Mouse (Mus musculus) lung, postnatal 0 days (tissue): ENCODE results near the gene Cdhr1. TPM values are rescaled to one million over a fixed set of nuclear protein-coding genes. Genes with fewer than 3 reads are reported as not detected.

ENCODE experiments used
- ATAC-seq: fragments of 200-750 bp; cut with Nextera tagmentation; 2 replicates; pipeline ENCODE4 v1.8.0; 2017; ENCODE audit warnings: moderate library complexity
- DNase-seq: peaks from one replicate; pipeline ENCODE4 v3.0.0-alpha.2; 2016; ENCODE audit warnings: low spot score
- H3K27ac ChIP-seq: fragments of 300-500 bp; sonication (generic); 2 replicates; pipeline ENCODE4 v1.5.1; 2014; ENCODE audit warnings: antibody characterized with exemption, mild to moderate bottlenecking, low read length, mixed read lengths
- H3K27me3 ChIP-seq: fragments of 300-500 bp; sonication (generic); replicated peaks from 2 replicates; pipeline ENCODE4 v1.6.1; 2014; ENCODE audit warnings: low read length, mixed read lengths; ENCODE audit not compliant: insufficient read depth
- H3K36me3 ChIP-seq: fragments of 300-500 bp; sonication (generic); 2 replicates; pipeline ENCODE4 v1.6.1; 2014; ENCODE audit warnings: low read length, mixed read lengths; ENCODE audit not compliant: insufficient read depth
- H3K4me1 ChIP-seq: fragments of 300-500 bp; sonication (generic); 2 replicates; pipeline ENCODE4 v1.6.1; 2014; ENCODE audit warnings: antibody characterized with exemption, low read depth, low read length, mixed read lengths; ENCODE audit not compliant: insufficient read depth
- H3K4me2 ChIP-seq: fragments of 300-500 bp; sonication (generic); replicated peaks from 2 replicates; pipeline ENCODE4 v1.6.1; 2014; ENCODE audit warnings: low read depth, mild to moderate bottlenecking, low read length, moderate library complexity, mixed read lengths
- H3K4me3 ChIP-seq: fragments of 300-500 bp; sonication (generic); 2 replicates; pipeline ENCODE4 v1.5.1; 2014; ENCODE audit warnings: low read depth, low read length
- H3K9ac ChIP-seq: fragments of 300-500 bp; sonication (generic); replicated peaks from 2 replicates; pipeline ENCODE4 v1.6.1; 2014; ENCODE audit warnings: low read depth, mild to moderate bottlenecking
- H3K9me3 ChIP-seq: fragments of 300-500 bp; sonication (generic); 2 replicates; pipeline ENCODE4 v1.6.1; 2016; ENCODE audit warnings: low read length, mixed read lengths
- CTCF ChIP-seq: IDR thresholded peaks from 2 replicates; pipeline ENCODE4 v1.5.1; 2016; ENCODE audit warnings: antibody characterized with exemption, mild to moderate bottlenecking
- EP300 ChIP-seq: IDR thresholded peaks from 2 replicates; pipeline ENCODE4 v1.6.1; 2016; ENCODE audit warnings: antibody characterized with exemption, mild to moderate bottlenecking, control low read depth
- WGBS: fragments of 180-500 bp; shearing (Covaris S2); extraction: QIAGEN DNeasy Blood & Tissue Kit; methylation state at CpG from one replicate; pipeline ENCODE4 v1.1.7; 2014; 5-methylcytosine and 5-hydroxymethylcytosine counted together
- polyA plus RNA-seq: library from polyadenylated mRNA; unstranded; fragments of >200 nt; fragmentation: Nextera tagmentation; extraction: Ambion mirVana; gene quantifications from 2 replicates; pipeline ENCODE4 v1.2.1, GENCODE M21; 2015

Cdhr1 gene
- polyA plus RNA-seq, 1 experiment from 2014 or later: 0.08 TPM

DNA sequence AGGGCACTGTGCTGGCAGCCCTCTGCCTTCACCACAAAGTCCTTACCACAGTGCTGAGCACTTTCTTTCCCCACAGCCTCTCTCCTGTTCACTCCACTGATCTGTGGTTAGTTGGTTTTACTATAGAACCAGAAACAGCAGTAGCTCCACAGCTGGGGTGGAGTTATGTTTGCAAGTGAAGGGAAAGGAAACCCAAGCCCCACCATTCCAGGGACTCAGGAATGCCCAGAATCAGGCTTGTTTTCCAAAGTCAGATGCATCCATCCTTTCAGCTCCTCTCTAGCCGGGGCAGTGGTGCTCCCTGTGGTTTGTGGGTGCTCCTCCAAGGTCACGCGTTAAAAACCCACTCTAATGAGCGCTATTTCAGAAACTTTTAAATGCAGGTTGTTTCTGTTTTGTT lies 2.6 kb downstream of the Cdhr1 start:
- no peak overlapping the region for H3K27ac ChIP-seq
- 70% methylated on average over 4 of the region's 4 CpGs for WGBS
- no peak overlapping the region for H3K4me2 ChIP-seq
- H3K4me3 ChIP-seq: no peak overlapping the region
- no peaks in the 10 kb centered on the region for H3K36me3 ChIP-seq
- no peak for DNase-seq
- H3K9ac ChIP-seq: no peak overlapping the region
- TF ChIP-seq EP300 (no peak), CTCF (no peak)
- H3K27me3 ChIP-seq: 0 out of 2 replicates have a peak, but pooled peaks cover 9% of the 10 kb centered on the region
- H3K4me1 ChIP-seq: no peaks in the 10 kb centered on the region
- H3K9me3 ChIP-seq: no peaks in the 10 kb centered on the region
- ATAC-seq: no peak

DNA sequence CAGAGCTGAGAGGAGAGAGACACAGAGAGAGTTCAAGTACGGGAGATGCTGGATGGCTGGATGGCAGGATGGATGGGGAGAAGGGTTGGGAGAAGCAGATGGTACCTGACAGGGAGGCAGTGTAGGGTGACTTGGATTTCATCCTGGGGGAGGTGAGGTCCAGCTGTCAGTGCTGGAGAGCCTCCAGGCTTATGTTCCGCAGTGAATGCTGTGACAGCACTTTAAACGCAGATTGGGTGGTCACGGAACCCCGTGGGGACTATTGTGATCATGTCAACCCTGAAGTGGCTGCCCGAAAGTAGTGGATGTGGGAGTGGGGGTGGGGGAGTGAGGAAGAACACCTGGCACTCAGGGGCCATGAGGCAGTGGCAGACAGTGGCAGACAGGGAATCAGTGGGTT lies 3.7 kb downstream of the Cdhr1 start:
- no peaks in the 10 kb centered on the region for H3K4me1 ChIP-seq
- H3K9me3 ChIP-seq: no peaks in the 10 kb centered on the region
- ATAC-seq (no peak), DNase-seq (no peak)
- no peak overlapping the region for H3K27ac ChIP-seq
- H3K36me3 ChIP-seq: no peaks in the 10 kb centered on the region
- H3K4me3 ChIP-seq: no peak overlapping the region
- H3K4me2 ChIP-seq: no peak overlapping the region
- 60% methylated on average over 6 of the region's 6 CpGs for WGBS
- H3K27me3 ChIP-seq: 0 out of 2 replicates have a peak, but pooled peaks cover 9% of the 10 kb centered on the region
- H3K9ac ChIP-seq: no peak overlapping the region
- TF ChIP-seq CTCF: no peak
- TF ChIP-seq EP300: no peak

DNA sequence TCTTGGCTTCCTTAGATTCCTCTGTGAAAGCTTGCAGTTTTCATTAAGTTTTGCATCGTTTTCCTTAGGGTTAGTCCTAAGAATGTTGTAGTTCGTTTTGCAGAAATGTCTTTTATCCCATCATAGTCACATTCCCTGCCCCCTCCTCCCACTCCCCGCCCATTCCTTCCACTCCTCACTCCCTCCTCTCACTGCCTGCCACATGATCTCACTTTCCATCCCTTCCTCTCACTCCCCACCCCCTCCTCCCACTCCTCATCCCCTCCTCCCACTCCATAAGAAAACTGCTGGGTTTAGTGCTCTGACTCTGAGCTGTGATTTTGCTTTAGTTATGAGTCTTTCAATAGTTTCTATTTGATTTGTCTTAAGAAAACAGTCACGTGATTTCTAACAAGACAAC lies 14.4 kb downstream of the Cdhr1 start:
- 30% methylated on average over 4 of the region's 4 CpGs for WGBS
- Histone ChIP-seq H3K9me3 (no peaks in the 10 kb centered on the region), H3K27me3 (no peaks in the 10 kb centered on the region), H3K4me1 (no peaks in the 10 kb centered on the region), H3K27ac (no peak overlapping the region), H3K4me2 (no peak overlapping the region), H3K4me3 (no peak overlapping the region), H3K36me3 (no peaks in the 10 kb centered on the region), H3K9ac (no peak overlapping the region)
- no peak for DNase-seq
- TF ChIP-seq EP300: no peak
- no peak for TF ChIP-seq CTCF
- no peak for ATAC-seq

DNA sequence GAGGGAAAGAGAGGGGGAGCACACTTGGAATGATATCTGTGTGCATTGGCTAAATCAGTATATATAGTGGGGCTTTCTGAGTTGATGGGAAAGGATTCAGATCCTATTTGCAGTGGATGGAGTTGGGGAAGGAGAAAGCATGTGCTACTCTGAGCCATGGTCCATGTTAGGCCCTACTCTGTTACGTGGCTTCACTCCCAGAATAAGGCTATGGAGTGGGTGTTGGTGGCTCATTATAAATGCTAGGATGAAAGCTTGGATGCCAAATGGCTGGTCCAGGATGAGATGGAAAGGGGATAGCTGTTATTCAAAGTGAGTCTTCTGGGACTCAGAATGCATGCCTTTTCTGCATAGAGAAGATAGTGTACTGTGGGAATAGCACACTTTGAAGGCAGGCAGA lies 17.4 kb downstream of the Cdhr1 start:
- H3K9ac ChIP-seq: no peak overlapping the region
- ATAC-seq (no peak), DNase-seq (no peak)
- H3K4me1 ChIP-seq: no peaks in the 10 kb centered on the region
- WGBS: 63% methylated on average over 1 of the region's 1 CpGs
- no peak for TF ChIP-seq CTCF
- no peak for TF ChIP-seq EP300
- no peaks in the 10 kb centered on the region for H3K9me3 ChIP-seq
- no peaks in the 10 kb centered on the region for H3K36me3 ChIP-seq
- H3K4me3 ChIP-seq: no peak overlapping the region
- H3K4me2 ChIP-seq: no peak overlapping the region
- no peaks in the 10 kb centered on the region for H3K27me3 ChIP-seq
- no peak overlapping the region for H3K27ac ChIP-seq

DNA sequence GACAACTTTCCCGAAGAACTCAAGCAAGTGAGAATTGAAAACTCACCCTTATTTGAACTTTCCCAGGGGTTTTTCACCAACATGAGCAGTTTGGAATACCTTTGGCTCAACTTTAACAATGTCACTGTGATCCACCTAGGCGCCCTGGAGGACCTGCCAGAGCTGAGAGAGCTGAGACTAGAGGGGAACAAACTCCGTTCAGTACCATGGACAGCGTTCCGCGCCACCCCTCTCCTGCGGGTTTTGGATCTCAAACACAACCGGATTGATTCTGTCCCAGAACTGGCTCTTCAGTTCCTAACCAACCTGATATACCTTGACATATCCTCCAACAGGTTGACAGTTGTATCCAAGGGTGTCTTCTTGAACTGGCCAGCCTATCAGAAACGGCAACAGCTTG lies 29.6 kb downstream of the Cdhr1 start:
- no peak for ATAC-seq
- no peak overlapping the region for H3K27ac ChIP-seq
- H3K4me1 ChIP-seq: no peaks in the 10 kb centered on the region
- TF ChIP-seq CTCF: no peak
- no peak for TF ChIP-seq EP300
- 21% methylated on average over 9 of the region's 9 CpGs for WGBS
- no peak overlapping the region for H3K4me3 ChIP-seq
- H3K27me3 ChIP-seq: no peaks in the 10 kb centered on the region
- H3K9me3 ChIP-seq: no peaks in the 10 kb centered on the region
- no peak overlapping the region for H3K4me2 ChIP-seq
- peak; percentile 39 for DNase-seq
- H3K9ac ChIP-seq: no peak overlapping the region
- H3K36me3 ChIP-seq: no peaks in the 10 kb centered on the region

DNA sequence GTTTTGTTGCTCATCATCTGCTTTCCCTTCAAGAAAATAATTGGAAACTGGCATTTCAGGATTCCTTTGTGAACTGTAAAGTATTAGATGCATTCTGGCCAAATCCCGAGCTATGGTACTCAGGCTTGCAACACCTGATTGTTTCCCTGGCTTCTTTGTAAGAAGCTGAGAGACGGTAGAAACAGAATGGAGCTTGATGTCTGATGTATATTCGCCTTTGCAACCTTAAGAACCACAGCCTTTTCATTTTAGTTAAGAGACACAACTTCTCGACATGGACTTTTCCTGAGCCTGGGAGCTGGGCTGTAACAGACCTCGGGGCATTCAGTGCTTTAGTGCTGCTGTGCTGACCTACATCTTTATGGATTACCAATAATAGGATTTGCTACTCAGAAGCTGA lies 30.5 kb downstream of the Cdhr1 start, which contains the start of gene Lrit2:
Gene Lrit2 (plus strand): TSS at position 301 of the 400 bp plus-strand sequence.
- DNase-seq (no peak), ATAC-seq (no peak)
- Histone ChIP-seq H3K4me3 (no peak within 1 kb of the TSS), H3K4me2 (no peak within 1 kb of the TSS), H3K4me1 (no peaks in the 10 kb centered on the region), H3K9ac (no peak within 1 kb of the TSS), H3K36me3 (no peaks in the 10 kb centered on the region), H3K27me3 (no peaks in the 10 kb centered on the region), H3K9me3 (no peaks in the 10 kb centered on the region), H3K27ac (no peak within 1 kb of the TSS)
- TF ChIP-seq CTCF (no peak), EP300 (no peak)
- 75% methylated on average over 5 of the region's 5 CpGs for WGBS

DNA sequence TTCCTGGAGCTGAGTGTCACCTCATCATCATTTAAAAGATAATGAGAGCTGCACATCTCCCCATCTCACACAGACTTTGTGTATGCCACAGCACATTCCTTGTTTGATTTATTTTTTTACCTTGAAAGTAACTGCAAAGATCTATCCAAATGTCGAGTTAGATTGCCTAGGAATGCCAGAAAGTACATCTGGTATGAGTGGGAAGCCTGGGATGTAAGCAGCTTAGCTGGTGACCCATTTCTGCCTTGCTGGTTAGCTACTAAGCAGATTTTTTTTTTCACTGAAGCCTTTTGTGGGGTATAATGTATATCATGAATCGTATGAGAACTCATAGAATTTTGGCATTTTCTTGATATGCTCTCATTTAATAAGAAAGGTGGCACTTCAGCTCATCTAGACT lies 31.5 kb downstream of the Cdhr1 start:
- H3K4me2 ChIP-seq: no peak overlapping the region
- H3K4me3 ChIP-seq: no peak overlapping the region
- TF ChIP-seq EP300: no peak
- no peak for TF ChIP-seq CTCF
- H3K9me3 ChIP-seq: no peaks in the 10 kb centered on the region
- no peaks in the 10 kb centered on the region for H3K36me3 ChIP-seq
- no peaks in the 10 kb centered on the region for H3K27me3 ChIP-seq
- H3K9ac ChIP-seq: no peak overlapping the region
- ATAC-seq (no peak), DNase-seq (no peak)
- WGBS: 41% methylated on average over 2 of the region's 2 CpGs
- H3K4me1 ChIP-seq: no peaks in the 10 kb centered on the region
- no peak overlapping the region for H3K27ac ChIP-seq
